Mouse (Mus musculus): Measurements from ENCODE around the gene Irak4. TPM values are rescaled to one million over a fixed set of nuclear protein-coding genes. Genes with fewer than 3 reads are reported as not detected.

Irak4 gene
- polyA plus RNA-seq, 1 experiment from 2014 or later, result 1.5 TPM

- no peak for ATAC-seq (replicated peaks)
- WGBS, result 90% methylated on average over 10 of the region's 10 CpGs
- H3K9me3 ChIP-seq, result no peaks in the 10 kb centered on the region
- H3K27me3 ChIP-seq, result no peaks in the 10 kb centered on the region
- no peak overlapping the region for H3K4me2 ChIP-seq (replicated peaks)
- H3K4me1 ChIP-seq, result no peaks in the 10 kb centered on the region
- H3K9ac ChIP-seq (replicated peaks), result no peak overlapping the region
- no peak overlapping the region for H3K27ac ChIP-seq (replicated peaks)
- no peak overlapping the region for H3K4me3 ChIP-seq
- H3K36me3 ChIP-seq, result no peaks in the 10 kb centered on the region
Observed at GRCm38 (mm10) chr15:94568496-94569182, 25.2 kb downstream of the Irak4 start.

- H3K4me3 ChIP-seq, result no peak overlapping the region
- ATAC-seq (replicated peaks), result no peak
- no peaks in the 10 kb centered on the region for H3K36me3 ChIP-seq
- 79% methylated on average over 4 of the region's 4 CpGs for WGBS
- H3K4me1 ChIP-seq, result no peaks in the 10 kb centered on the region
- no peak overlapping the region for H3K9ac ChIP-seq (replicated peaks)
- H3K27ac ChIP-seq (replicated peaks), result no peak overlapping the region
- H3K27me3 ChIP-seq, result no peaks in the 10 kb centered on the region
- no peak overlapping the region for H3K4me2 ChIP-seq (replicated peaks)
- H3K9me3 ChIP-seq, result no peaks in the 10 kb centered on the region
Observed at GRCm38 (mm10) chr15:94571501-94571900, 28.1 kb downstream of the Irak4 start.

GRCm38 (mm10) chr15:94572746-94573145, 29.3 kb downstream of the Irak4 start:
- H3K36me3 ChIP-seq, result no peaks in the 10 kb centered on the region
- no peaks in the 10 kb centered on the region for H3K4me1 ChIP-seq
- H3K4me3 ChIP-seq, result no peak overlapping the region
- no peak overlapping the region for H3K4me2 ChIP-seq (replicated peaks)
- H3K27me3 ChIP-seq, result no peaks in the 10 kb centered on the region
- no peak overlapping the region for H3K9ac ChIP-seq (replicated peaks)
- H3K9me3 ChIP-seq, result no peaks in the 10 kb centered on the region
- H3K27ac ChIP-seq (replicated peaks), result no peak overlapping the region
- 73% methylated on average over 7 of the region's 8 CpGs for WGBS
- ATAC-seq (replicated peaks), result no peak

GRCm38 (mm10) chr15:94574566-94575268, 31.3 kb downstream of the Irak4 start:
- WGBS, result 68% methylated on average over 4 of the region's 4 CpGs
- H3K27ac ChIP-seq (replicated peaks), result no peak overlapping the region
- H3K9ac ChIP-seq (replicated peaks), result no peak overlapping the region
- no peak for ATAC-seq (replicated peaks)
- H3K4me2 ChIP-seq (replicated peaks), result no peak overlapping the region
- H3K9me3 ChIP-seq, result no peaks in the 10 kb centered on the region
- H3K27me3 ChIP-seq, result no peaks in the 10 kb centered on the region
- H3K4me3 ChIP-seq, result no peak overlapping the region
- peaks cover 7% of the 10 kb centered on the region; the same call in 1 of the 2 replicates for H3K36me3 ChIP-seq
- H3K4me1 ChIP-seq, result no peaks in the 10 kb centered on the region

- no peaks in the 10 kb centered on the region for H3K4me1 ChIP-seq
- whole genome bisulfite sequencing, result 24% methylated on average over 7 of the region's 7 CpGs
- no peaks in the 10 kb centered on the region for H3K27me3 ChIP-seq
- H3K27ac ChIP-seq (replicated peaks), result no peak overlapping the region
- no peak overlapping the region for H3K4me3 ChIP-seq
- peaks cover 64% of the 10 kb centered on the region for H3K36me3 ChIP-seq
- H3K4me2 ChIP-seq (replicated peaks), result no peak overlapping the region
- H3K9ac ChIP-seq (replicated peaks), result no peak overlapping the region
- no peak for ATAC-seq (replicated peaks)
- H3K9me3 ChIP-seq, result no peaks in the 10 kb centered on the region
Observed at GRCm38 (mm10) chr15:94582000-94582593, 38.7 kb downstream of the Irak4 start.

- H3K4me3 ChIP-seq, result no peak overlapping the region
- no peak overlapping the region for H3K4me2 ChIP-seq (replicated peaks)
- WGBS, result 88% methylated on average over 10 of the region's 10 CpGs
- H3K27ac ChIP-seq (replicated peaks), result no peak overlapping the region
- peaks cover 5% of the 10 kb centered on the region for H3K4me1 ChIP-seq
- ATAC-seq (replicated peaks), result no peak
- no peak overlapping the region for H3K9ac ChIP-seq (replicated peaks)
- no peaks in the 10 kb centered on the region for H3K9me3 ChIP-seq
- no peaks in the 10 kb centered on the region for H3K27me3 ChIP-seq
- peaks cover 64% of the 10 kb centered on the region for H3K36me3 ChIP-seq
Observed at GRCm38 (mm10) chr15:94583153-94583552, 39.7 kb downstream of the Irak4 start.

- Histone ChIP-seq H3K9ac (replicated peaks) (no peak overlapping the region), H3K4me3 (no peak overlapping the region), H3K4me2 (replicated peaks) (no peak overlapping the region), H3K4me1 (peaks cover 15% of the 10 kb centered on the region), H3K27ac (replicated peaks) (no peak overlapping the region), H3K36me3 (peaks cover 57% of the 10 kb centered on the region), H3K9me3 (no peaks in the 10 kb centered on the region), H3K27me3 (no peaks in the 10 kb centered on the region)
- 92% methylated on average over 4 of the region's 4 CpGs for WGBS
- ATAC-seq (replicated peaks), result no peak
Observed at GRCm38 (mm10) chr15:94584738-94585137, 41.3 kb downstream of the Irak4 start.

- Histone ChIP-seq H3K27ac (replicated peaks) (no peak overlapping the region), H3K36me3 (peaks cover 27% of the 10 kb centered on the region), H3K9ac (replicated peaks) (no peak overlapping the region), H3K4me2 (replicated peaks) (peak overlapping the region; percentile 55; the same call in 1 of the 2 replicates), H3K4me1 (peaks cover 18% of the 10 kb centered on the region), H3K9me3 (no peaks in the 10 kb centered on the region), H3K27me3 (no peaks in the 10 kb centered on the region), H3K4me3 (0 out of 2 replicates have a peak overlapping the region, but pooled peaks have one; percentile 80)
- no peak for ATAC-seq (replicated peaks)
- WGBS, result 90% methylated on average over 9 of the region's 9 CpGs
Observed at GRCm38 (mm10) chr15:94587826-94588715, 44.6 kb downstream of the Irak4 start.

GRCm38 (mm10) chr15:94589219-94590075, 46.0 kb downstream of the Irak4 start, which contains the start of gene Twf1:
Twf1 (minus strand) TSS chr15:94589889.
- Histone ChIP-seq H3K4me3 (peak within 1 kb of the TSS; percentile 80), H3K36me3 (peaks cover 14% of the 10 kb centered on the region), H3K9ac (replicated peaks) (peak within 1 kb of the TSS; percentile 87), H3K9me3 (no peaks in the 10 kb centered on the region), H3K4me1 (peaks cover 18% of the 10 kb centered on the region), H3K27ac (replicated peaks) (peak within 1 kb of the TSS; percentile 83), H3K27me3 (no peaks in the 10 kb centered on the region), H3K4me2 (replicated peaks) (peak within 1 kb of the TSS; percentile 55)
- peak; percentile 100 for ATAC-seq (replicated peaks)
- under 1% methylated on average over 68 of the region's 70 CpGs for WGBS

GRCm38 (mm10) chr15:94590083-94590482, 46.6 kb downstream of the Irak4 start:
- Histone ChIP-seq H3K36me3 (peaks cover 7% of the 10 kb centered on the region; the same call in 1 of the 2 replicates), H3K9me3 (no peaks in the 10 kb centered on the region), H3K27ac (replicated peaks) (peak overlapping the region; percentile 31; the same call in 1 of the 2 replicates), H3K4me3 (peak overlapping the region; percentile 80), H3K4me2 (replicated peaks) (peak overlapping the region; percentile 48), H3K27me3 (no peaks in the 10 kb centered on the region), H3K9ac (replicated peaks) (peak overlapping the region; percentile 47), H3K4me1 (peaks cover 18% of the 10 kb centered on the region)
- WGBS, result 8% methylated on average over 8 of the region's 8 CpGs
- ATAC-seq (replicated peaks), result no peak

- H3K9ac ChIP-seq (replicated peaks), result no peak overlapping the region
- no peaks in the 10 kb centered on the region for H3K36me3 ChIP-seq
- ATAC-seq (replicated peaks), result no peak
- H3K9me3 ChIP-seq, result no peaks in the 10 kb centered on the region
- H3K4me3 ChIP-seq, result no peak overlapping the region
- no peak overlapping the region for H3K4me2 ChIP-seq (replicated peaks)
- WGBS, result 91% methylated on average over 4 of the region's 4 CpGs
- H3K4me1 ChIP-seq, result peaks cover 18% of the 10 kb centered on the region
- H3K27ac ChIP-seq (replicated peaks), result no peak overlapping the region
- H3K27me3 ChIP-seq, result no peaks in the 10 kb centered on the region
Observed at GRCm38 (mm10) chr15:94591356-94591755, 47.9 kb downstream of the Irak4 start.
